Mouse (Mus musculus): Measurements from ENCODE around the gene Sox4. TPM values are rescaled to one million over a fixed set of nuclear protein-coding genes. Genes with fewer than 3 reads are reported as not detected.
A peak's percentile ranks its signal among the peaks of the same experiment; 100 is the strongest.

Gene Sox4
- polyA plus RNA-seq, 1 experiment from 2014 or later, result 51.7 TPM

DNA sequence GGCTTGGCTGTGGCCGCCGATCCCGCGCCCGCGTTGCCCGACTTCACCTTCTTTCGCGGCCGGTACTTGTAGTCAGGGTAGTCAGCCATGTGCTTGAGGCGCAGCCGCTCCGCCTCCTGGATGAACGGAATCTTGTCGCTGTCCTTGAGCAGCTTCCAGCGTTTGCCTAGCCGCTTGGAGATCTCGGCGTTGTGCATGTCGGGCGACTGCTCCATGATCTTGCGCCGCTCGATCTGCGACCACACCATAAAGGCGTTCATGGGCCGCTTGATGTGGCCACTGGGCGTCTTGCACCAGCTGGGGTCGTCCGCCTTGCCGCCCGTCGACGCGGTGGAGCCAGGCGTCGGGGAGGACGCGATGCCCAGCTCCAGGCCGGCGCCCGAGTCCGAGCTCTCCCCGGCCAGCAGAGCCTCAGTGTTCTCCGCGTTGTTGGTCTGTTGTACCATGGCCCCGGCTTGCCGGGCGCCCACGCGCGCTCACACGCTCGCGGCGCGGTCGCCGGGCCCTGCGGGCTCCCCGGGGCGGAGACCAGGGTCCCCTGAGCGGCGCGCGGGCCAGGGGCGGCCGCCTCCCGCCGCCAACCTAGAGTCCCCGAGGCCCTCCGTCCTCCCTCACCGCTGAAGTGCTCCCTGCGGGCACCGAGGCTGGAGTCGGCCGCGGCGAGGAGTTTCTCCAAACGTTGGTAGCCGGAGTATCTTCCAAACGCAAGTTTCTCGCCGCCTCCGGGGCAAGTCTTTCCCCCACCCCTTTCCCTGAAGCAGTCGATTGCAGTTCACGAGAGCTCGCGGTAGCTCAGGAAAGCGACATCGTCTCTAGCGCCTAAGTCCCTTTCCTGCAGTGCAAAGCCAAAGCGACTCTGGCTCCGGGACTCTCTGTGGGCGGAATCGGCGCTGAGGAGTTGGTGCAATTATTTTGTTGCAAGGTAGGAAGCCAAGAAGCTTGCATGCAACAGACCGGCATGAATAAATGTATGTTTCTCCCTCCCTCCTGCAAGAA, 639 bp downstream of the Sox4 start:
- peak overlapping the region; percentile 92 for H3K4me2 ChIP-seq (replicated peaks; ENCODE audit: low read depth, low read length)
- H3K27me3 ChIP-seq (replicated peaks; ENCODE audit: insufficient read depth, low read length), result no peaks in the 10 kb centered on the region
- H3K4me1 ChIP-seq (ENCODE audit: insufficient read depth, low read depth, low read length), result peaks cover 7% of the 10 kb centered on the region; the same call in 1 of the 2 replicates
- peak overlapping the region; percentile 80 for H3K4me3 ChIP-seq (ENCODE audit: low read depth, low read length)
- TF ChIP-seq EP300 (IDR thresholded peaks at IDR 0.05), result no peak
- TF ChIP-seq CTCF (IDR thresholded peaks at IDR 0.05), result peak; percentile 36
- DNase-seq (ENCODE audit: low spot score), result peak; percentile 86
- peak overlapping the region; percentile 98 for H3K27ac ChIP-seq (ENCODE audit: low read length)
- H3K9ac ChIP-seq (replicated peaks; ENCODE audit: low read depth), result peak overlapping the region; percentile 88
- ATAC-seq, result peak; percentile 50
- H3K9me3 ChIP-seq (ENCODE audit: low read length), result no peaks in the 10 kb centered on the region
- H3K36me3 ChIP-seq (ENCODE audit: insufficient read depth, low read length), result no peaks in the 10 kb centered on the region
- WGBS, result 1% methylated on average over 87 of the region's 98 CpGs

DNA sequence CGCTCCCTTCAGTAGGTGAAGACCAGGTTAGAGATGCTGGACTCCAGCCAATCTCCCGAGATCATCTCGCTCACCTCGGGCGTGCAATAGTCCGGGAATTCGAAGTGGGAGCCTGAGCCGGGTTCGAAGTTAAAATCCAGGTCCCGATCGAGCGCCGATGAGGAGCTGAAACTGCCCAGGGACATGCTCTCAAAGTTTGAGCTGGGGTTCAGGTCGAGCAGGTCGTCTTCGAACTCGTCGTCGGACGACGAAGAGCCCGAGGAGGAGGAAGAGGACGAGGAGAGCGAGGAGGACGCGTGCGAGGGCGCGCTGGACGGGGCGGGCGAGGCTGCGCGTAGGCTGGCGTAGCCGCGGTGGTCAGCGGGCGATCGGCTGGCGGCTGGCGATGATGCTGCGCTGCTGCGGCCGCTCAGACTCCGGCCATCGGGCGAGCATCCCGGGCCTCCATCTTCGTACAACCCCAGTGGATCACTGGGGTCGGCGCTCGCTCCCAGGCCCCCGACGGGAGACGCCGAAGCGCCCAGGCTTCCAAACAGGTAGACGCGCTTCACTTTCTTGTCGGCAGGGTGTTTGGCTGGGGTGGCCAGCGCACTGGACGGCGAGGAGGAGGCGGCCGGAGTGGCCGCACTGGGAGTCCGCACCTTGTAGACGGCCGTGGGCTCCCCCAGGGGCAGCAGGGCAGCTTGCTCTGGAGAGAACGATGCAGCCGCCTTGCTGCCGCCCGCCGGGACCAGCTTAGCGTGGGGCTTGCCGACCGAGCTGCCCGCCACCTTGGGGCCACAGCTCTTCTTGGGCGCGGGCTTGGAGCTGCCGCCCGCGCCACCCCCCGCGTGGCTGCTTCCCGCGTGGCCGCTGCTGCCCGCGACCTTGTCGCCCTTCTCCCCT, 1.6 kb downstream of the Sox4 start:
- Histone ChIP-seq H3K9me3 (ENCODE audit: low read length) (no peaks in the 10 kb centered on the region), H3K9ac (replicated peaks; ENCODE audit: low read depth) (peak overlapping the region; percentile 88), H3K4me1 (ENCODE audit: insufficient read depth, low read depth, low read length) (peaks cover 7% of the 10 kb centered on the region; the same call in 1 of the 2 replicates), H3K27me3 (replicated peaks; ENCODE audit: insufficient read depth, low read length) (no peaks in the 10 kb centered on the region), H3K36me3 (ENCODE audit: insufficient read depth, low read length) (no peaks in the 10 kb centered on the region), H3K4me3 (ENCODE audit: low read depth, low read length) (peak overlapping the region; percentile 80), H3K27ac (ENCODE audit: low read length) (peak overlapping the region; percentile 98), H3K4me2 (replicated peaks; ENCODE audit: low read depth, low read length) (peak overlapping the region; percentile 92)
- TF ChIP-seq EP300 (IDR thresholded peaks at IDR 0.05) (no peak), CTCF (IDR thresholded peaks at IDR 0.05) (peak; percentile 8; the same call in 1 of the 2 replicates)
- peak; percentile 12 for ATAC-seq
- WGBS, result 1% methylated on average over 75 of the region's 92 CpGs
- peak; percentile 51 for DNase-seq (ENCODE audit: low spot score)

DNA sequence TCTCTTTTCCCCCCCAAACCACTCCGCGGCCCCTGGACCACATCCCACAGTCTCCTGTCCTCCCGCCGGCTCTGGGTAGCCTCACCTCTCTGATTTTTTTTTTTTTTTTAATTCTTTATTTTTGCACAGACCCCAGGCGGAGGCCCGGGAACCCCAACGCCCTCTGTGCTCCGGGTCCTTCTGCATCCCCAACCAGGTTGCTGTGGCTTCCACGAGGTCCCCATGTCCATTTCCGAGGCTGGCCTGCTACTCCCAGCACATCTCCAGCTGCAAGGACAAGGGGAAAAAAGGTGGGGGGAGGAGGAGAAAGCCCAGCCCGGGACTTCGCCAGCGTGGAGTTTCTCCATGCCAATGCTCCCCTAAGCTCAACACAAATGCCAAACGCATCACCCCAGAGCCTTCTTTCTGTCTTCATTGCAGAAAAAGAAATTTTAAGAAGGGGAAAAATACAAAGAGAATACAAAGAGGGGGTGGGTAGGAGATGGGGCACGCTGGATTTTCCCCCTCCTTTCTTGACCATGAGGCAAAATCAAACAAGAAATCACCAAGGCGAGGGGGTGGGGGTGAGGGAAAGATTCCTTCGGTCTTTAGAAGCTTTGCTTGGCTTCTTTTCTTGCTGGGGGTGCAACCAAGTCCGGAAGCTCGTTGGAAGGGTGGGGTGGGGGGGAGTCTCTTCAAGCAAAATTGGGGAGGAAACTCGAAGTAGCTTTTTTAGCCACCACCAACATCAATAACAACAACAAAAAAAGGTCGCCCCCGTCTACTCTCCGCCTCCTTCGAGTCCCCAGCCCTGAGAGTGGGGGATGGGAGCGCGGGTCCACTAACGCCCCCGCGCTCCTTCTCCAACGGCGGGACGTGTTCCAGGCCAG, 2.7 kb downstream of the Sox4 start:
- no peaks in the 10 kb centered on the region for H3K27me3 ChIP-seq (replicated peaks; ENCODE audit: insufficient read depth, low read length)
- WGBS, result under 1% methylated on average over 32 of the region's 32 CpGs
- H3K4me2 ChIP-seq (replicated peaks; ENCODE audit: low read depth, low read length), result peak overlapping the region; percentile 92
- peak overlapping the region; percentile 98 for H3K27ac ChIP-seq (ENCODE audit: low read length)
- H3K4me3 ChIP-seq (ENCODE audit: low read depth, low read length), result peak overlapping the region; percentile 80
- ATAC-seq (no peak), DNase-seq (ENCODE audit: low spot score) (peak; percentile 78)
- TF ChIP-seq CTCF (IDR thresholded peaks at IDR 0.05) (no peak), EP300 (IDR thresholded peaks at IDR 0.05) (no peak)
- H3K4me1 ChIP-seq (ENCODE audit: insufficient read depth, low read depth, low read length), result peaks cover 7% of the 10 kb centered on the region; the same call in 1 of the 2 replicates
- H3K9ac ChIP-seq (replicated peaks; ENCODE audit: low read depth), result peak overlapping the region; percentile 88
- H3K36me3 ChIP-seq (ENCODE audit: insufficient read depth, low read length), result no peaks in the 10 kb centered on the region
- no peaks in the 10 kb centered on the region for H3K9me3 ChIP-seq (ENCODE audit: low read length)

DNA sequence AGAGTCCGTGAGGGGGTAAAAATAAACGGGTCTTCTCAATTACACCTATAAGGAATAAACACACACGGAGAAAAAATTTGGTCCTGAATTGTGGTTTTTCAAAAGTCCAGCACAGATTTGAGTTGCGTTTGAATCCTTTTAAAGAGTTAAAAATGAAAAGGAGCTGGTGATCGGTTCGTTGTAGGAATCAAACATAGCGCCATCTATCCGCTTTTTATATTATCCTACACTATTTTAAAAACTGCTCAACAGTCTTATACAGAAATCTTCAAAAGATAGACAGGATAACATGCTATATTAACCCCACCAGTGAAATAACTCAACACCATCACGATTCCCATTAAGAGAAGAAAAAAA, 3.3 kb downstream of the Sox4 start:
- H3K27ac ChIP-seq (ENCODE audit: low read length), result peak overlapping the region; percentile 98; the same call in 1 of the 2 replicates
- peaks cover 7% of the 10 kb centered on the region; the same call in 1 of the 2 replicates for H3K4me1 ChIP-seq (ENCODE audit: insufficient read depth, low read depth, low read length)
- no peaks in the 10 kb centered on the region for H3K36me3 ChIP-seq (ENCODE audit: insufficient read depth, low read length)
- no peaks in the 10 kb centered on the region for H3K9me3 ChIP-seq (ENCODE audit: low read length)
- no peak for ATAC-seq
- WGBS, result under 1% methylated on average over 9 of the region's 9 CpGs
- TF ChIP-seq CTCF (IDR thresholded peaks at IDR 0.05) (peak; percentile 48), EP300 (IDR thresholded peaks at IDR 0.05) (no peak)
- DNase-seq (ENCODE audit: low spot score), result peak; percentile 89
- peak overlapping the region; percentile 80 for H3K4me3 ChIP-seq (ENCODE audit: low read depth, low read length)
- H3K9ac ChIP-seq (replicated peaks; ENCODE audit: low read depth), result peak overlapping the region; percentile 88; the same call in 1 of the 2 replicates
- no peaks in the 10 kb centered on the region for H3K27me3 ChIP-seq (replicated peaks; ENCODE audit: insufficient read depth, low read length)
- peak overlapping the region; percentile 92 for H3K4me2 ChIP-seq (replicated peaks; ENCODE audit: low read depth, low read length)

DNA sequence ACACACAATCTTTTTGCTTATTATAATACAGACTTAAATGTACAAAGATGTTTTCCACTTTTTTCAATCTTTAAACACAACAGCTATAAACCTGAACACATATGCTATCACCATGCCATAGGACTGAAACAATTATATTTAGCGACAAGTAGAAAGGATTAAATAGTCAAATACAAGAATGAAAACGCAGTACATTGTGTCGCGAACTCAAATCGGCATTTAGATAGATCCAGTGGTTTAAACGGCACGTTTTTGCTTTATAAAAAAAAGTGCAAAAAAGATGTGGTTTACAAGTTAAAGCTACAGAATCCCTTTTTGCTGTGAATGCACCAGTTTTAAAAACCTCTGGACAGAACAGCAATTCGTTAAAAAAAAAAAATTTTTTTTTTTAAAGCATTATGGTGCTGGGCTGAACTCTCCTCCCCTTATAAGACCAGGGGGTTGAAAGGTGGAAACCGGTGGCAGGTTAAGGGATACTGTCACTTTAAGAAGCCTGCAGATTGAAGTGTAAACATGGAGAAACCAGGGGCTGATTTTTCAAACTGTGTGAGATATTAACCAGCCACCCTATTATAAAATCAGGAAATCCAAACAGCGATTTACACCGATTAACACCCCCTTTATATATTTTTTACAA, 4.1 kb downstream of the Sox4 start:
- Histone ChIP-seq H3K36me3 (ENCODE audit: insufficient read depth, low read length) (no peaks in the 10 kb centered on the region), H3K9me3 (ENCODE audit: low read length) (no peaks in the 10 kb centered on the region), H3K27ac (ENCODE audit: low read length) (no peak overlapping the region), H3K27me3 (replicated peaks; ENCODE audit: insufficient read depth, low read length) (no peaks in the 10 kb centered on the region), H3K4me3 (ENCODE audit: low read depth, low read length) (peak overlapping the region; percentile 80), H3K4me1 (ENCODE audit: insufficient read depth, low read depth, low read length) (peaks cover 7% of the 10 kb centered on the region; the same call in 1 of the 2 replicates), H3K4me2 (replicated peaks; ENCODE audit: low read depth, low read length) (peak overlapping the region; percentile 52), H3K9ac (replicated peaks; ENCODE audit: low read depth) (no peak overlapping the region)
- no peak for TF ChIP-seq EP300 (IDR thresholded peaks at IDR 0.05)
- TF ChIP-seq CTCF (IDR thresholded peaks at IDR 0.05), result no peak
- WGBS, result 2% methylated on average over 11 of the region's 11 CpGs
- ATAC-seq (no peak), DNase-seq (ENCODE audit: low spot score) (peak; percentile 26)
